Mouse (Mus musculus) gastrocnemius, postnatal 25 days (tissue): ENCODE results near the gene Ctsw. TPM values are rescaled to one million over a fixed set of nuclear protein-coding genes. Genes with fewer than 3 reads are reported as not detected.

ENCODE experiments used
- DNase-seq: peaks from one replicate; pipeline ENCODE4 v3.0.0; 2022
- total RNA-seq, 2 experiments: library from RNA; stranded (reverse); gene quantifications; 1 replicate in 1 of 2; 2 replicates in 1 of 2; pipeline ENCODE4 v1.2.3; 2021

The Ctsw gene
- total RNA-seq, 2 experiments from 2014 or later: not detected

DNA sequence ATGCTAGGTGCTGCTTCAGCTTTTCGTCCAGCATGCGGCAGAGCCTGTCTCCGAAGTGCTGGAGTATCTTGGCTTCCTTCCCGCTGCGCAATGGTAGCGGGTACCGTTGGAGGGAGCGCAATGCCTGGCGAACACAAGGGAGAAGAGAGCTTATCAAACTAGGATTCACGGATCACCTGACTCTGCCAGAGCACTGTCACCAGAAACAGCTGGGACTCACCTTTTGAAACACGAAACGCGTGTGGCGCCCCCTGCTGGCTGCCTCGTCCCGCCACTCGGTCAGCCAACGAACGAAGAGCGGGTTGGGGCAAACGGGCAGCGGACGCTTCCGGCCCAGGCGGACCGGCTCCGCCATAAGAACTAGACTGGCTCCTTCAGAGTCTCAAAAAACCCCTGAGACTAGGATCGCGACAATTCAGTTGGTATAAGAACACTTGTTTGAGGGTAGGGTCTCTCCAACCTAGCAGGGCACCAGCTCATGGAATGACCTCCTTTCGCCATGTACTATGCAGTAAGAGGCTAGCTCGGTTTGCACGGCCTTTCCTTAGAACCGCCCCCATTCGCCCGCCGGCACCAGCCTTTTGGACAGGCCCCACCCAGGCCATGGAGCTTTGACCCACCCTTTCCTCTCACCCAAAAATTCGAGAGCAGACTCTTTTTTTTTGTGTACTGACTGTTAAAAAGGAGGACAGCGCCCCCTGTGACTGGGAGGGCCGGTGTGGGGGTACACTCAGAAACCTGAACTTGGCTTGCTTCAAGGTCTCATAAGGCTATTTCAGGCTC, 19.7 kb upstream of the Ctsw start, which contains the start of gene Mus81:
Gene Mus81 (minus strand): TSS at position 635 of the 783 bp plus-strand sequence.
- DNase-seq: peak; percentile 97

DNA sequence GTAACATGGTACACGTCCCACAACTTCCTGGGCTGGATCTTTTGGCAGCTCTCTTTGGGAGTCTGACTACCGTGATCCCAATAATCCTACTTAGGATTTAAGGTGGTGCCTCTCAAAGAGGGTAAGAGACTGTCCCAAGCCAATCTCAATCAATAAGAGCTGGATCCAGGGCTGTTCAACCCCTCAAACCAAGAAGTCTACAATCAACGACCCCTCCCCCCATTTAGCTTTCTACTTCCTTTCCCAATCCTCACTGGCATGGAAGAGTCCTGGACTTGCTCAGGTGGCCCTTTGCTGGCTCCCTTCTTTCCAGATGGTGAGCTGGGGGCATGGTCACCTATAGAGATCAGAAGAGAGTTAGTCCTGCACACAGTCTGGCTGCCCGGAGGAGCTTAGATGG, 18.5 kb upstream of the Ctsw start:
- DNase-seq: no peak

DNA sequence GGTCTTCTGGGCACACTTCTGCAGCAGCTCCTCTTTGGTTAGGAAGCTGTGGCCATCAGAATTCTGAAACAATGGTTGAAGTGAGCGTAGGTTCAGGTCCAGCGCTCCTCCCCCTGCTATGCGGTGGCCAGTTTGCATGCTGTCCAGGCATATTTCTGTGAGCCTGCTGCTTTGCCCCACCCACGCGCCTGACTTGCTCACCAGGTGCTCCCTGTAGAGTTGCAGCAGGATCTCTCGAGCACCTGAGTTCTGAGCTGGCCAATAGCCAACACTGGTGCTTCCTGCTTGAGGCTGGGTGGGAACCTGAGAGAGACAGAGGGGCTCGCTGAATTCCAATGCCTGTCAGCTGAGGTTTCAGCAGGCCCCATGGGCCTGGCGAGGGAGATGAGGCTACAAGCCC, 18.0 kb upstream of the Ctsw start:
- peak; percentile 24 for DNase-seq

DNA sequence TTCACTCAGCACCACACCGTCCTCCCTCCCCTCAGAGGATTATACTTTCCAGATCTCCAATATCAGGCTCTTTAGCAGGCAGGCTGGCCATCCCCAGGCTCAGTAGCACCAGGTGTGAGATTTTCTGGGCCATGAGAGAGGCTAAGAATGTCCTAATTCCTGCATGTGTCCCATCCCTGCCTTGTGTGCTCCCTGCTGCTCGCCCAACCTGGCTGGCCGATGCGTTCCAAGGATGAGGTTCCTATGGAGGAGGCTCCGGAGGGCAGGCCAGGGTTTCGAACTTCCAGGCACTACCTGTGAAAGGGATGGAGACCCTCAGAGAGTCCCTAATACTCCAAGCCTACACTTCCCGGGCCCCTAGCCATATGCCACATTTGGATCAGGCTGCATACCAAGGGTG, 17.5 kb upstream of the Ctsw start:
- no peak for DNase-seq

DNA sequence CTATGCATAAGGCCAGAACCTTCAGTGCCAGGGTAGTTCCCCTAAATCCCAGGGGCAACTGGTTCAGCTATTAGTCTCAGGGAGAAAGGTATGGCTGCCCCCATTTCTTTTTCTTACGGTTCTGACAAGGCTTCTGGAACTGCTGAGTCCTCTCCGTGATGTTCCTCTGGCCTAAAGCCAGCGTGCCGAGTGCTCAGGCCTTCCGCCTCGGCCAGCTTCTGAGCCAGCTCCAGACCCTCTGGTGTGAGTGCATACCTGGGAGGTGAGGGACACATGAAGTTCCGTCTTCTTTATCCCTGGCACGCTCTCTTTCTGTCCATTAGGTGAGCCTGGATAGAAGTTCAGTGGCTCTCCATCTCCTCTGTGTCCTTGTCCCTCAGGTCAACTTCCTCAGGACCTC, 17.1 kb upstream of the Ctsw start:
- no peak for DNase-seq

DNA sequence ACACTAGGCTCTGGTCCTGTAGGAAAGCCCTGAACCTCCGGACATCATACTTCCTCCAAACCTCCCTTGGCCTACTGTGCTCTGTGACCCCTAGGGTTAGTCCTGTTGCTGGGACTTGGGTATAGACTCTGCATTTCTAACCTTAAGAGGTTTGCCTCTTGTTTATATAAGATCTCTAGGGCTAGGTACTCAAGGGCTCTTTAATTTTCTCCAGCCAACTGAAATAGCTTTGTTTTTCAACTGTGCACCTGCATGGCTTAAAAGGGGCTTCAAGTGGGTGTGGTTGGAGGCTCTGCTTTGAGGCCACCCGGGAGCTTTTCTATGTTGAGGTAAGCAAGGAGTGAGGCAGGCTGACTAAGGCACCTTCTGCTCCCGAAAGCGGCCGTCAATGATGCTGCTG, 16.2 kb upstream of the Ctsw start:
- no peak for DNase-seq

DNA sequence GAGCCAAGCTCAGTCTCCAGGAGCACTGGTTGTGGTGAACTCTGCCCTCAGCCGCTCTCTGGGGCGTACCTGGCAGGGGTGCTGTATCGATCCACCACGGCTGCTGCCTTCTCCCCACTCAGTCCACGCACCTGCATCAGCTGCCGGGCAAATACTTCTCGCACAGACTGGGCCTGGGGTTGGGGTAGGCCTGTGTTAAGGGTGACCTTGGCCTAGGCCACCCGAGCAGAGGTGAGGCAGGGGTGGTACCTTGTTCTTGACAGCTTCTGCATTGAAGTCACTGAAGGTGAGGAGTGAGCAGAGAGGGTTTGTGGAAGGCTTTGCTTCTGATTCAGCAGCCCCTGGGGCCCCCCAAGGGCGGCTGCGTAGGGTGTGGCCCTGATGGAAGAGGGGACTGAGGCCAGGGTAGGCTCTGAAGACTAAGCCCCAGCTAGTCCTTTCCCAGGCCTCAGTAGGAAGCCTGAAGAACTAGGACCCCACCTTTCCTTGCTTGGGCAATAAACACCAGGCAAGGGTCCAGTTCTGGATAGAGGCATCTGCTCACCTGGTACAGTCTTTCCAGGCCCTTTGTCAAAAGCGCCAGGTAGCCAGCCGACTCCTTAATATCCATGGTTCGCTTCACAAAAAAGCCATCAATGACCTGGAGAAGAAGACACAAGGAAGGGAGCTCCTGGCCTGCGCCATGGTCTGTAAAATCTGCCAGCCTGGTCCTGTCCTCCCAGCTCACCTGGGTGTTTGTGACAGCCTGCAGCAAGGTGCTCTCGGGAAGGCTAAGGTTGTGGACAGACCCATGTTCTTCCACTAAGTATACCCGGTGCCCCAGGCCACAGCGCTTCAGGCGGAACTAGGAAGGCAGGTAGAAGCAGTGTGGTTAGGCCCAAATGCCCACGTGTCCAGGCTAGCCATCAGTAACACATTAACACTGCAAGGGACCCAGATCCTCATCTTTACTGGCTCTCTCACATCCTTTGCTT, 15.4 kb upstream of the Ctsw start:
- DNase-seq: no peak

DNA sequence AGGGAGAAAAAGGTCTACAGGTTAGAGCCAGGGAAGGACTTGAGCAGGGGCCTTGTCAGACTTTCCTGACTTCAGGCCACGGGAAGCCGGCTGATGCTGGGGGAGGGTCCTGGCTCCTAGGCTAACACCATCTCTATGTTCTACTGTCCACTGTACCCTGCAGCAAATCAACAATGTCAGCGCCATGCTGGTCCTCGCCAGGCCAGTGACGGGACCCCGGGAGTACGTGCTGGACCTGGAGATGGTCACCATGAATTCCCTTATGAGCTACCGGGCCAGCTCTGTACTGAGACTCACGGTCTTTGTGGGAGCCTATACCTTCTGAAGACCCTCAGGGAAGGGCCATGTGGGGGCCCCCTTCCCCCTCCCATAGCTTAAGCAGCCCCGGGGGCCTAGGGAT, 13.1 kb upstream of the Ctsw start:
- no peak for DNase-seq

DNA sequence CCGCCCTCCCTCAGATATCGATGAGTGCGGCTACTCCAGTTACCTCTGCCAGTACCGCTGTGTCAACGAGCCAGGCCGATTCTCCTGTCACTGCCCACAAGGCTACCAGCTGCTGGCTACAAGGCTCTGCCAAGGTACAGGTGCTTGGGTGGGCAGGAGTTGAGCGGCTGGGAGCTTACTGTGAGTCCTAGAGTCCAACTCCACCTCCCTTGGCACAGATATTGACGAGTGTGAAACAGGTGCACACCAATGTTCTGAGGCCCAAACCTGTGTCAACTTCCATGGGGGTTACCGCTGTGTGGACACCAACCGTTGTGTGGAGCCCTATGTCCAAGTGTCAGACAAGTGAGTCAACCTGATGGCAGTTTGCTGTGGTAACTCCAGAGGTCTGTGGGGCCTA, 11.7 kb upstream of the Ctsw start:
- no peak for DNase-seq

DNA sequence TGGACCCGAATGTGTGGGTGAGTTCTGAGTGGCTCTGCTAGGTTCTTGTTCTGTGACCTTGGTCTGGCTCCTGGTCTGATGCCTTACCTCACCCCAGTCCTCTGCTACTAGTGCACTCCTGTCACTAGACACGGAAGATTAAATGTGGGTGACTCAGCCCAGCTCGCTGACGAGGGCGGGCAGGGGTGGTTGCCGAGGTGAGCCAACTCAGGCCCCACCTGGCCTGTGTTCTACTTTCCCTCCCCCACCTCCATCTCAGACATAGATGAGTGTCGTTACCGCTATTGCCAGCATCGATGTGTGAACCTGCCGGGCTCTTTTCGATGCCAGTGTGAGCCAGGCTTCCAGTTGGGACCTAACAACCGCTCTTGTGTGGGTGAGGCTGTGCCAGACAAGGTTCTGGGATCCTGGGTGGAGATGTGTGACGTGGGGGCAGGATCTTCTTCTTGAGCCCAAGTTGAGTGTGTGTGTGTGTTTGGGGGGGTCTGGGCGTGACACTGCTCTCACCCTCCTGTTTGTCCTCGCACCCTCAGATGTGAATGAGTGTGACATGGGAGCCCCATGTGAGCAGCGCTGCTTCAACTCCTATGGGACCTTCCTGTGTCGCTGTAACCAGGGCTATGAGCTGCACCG, 9.5 kb upstream of the Ctsw start:
- no peak for DNase-seq

DNA sequence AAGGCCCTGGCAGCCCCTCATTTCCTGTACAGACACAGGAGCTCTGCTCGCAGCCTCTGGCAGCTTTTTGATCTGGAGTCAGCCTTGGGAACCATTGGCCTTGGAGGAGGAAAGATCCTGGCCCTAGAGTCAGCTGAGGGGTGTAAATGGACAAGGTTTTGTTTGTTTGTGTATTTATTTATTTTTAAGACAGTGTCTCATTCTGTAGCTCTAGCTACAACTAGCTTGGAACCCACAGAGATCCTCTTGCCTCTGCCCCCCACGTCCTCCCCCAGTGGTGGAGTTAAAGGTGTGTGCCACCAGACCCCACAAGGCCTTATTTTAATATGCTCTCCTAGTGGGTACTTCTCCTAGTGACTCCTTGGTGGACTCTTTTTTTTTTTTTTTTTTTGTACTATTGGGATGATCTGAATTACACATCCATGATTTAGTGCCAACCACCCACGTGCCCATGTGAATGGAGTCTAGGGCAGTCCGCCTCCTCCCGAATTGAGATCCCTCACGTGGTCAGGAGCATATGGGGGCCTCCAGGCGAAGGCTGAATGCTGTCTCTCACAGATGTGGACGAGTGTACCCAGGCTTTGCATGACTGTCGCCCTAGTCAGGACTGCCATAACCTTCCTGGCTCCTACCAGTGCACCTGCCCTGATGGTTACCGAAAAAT, 8.8 kb upstream of the Ctsw start:
- DNase-seq: no peak

DNA sequence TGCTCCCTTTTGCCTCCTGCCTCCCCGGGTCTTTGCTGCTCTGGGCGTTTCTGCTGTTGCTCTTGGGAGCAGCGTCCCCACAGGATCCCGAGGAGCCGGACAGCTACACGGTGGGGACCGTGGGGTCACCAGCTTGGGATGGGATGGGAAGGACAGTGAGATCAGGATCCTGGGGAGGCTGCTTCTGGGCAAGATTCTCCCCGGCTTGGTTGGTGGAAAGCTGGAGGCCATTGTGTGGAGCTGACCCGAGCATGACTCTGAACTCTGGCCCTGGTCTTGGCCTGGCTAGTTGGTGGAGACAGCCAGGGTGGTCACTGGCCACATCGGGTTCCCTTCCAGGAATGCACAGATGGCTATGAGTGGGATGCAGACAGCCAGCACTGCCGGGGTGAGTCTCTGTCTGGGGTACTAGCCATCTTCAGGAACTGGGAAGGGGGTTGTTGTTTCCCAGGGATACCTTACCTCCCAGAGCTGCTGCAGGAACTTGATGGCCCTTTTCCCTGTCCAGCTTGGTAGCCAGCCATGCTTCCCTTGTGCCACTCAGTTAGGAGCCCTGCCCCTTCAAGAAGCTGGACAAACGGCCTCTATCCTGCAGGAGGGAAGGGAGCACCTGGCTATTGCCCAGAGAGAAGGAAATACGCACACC, 6.9 kb upstream of the Ctsw start:
- no peak for DNase-seq

DNA sequence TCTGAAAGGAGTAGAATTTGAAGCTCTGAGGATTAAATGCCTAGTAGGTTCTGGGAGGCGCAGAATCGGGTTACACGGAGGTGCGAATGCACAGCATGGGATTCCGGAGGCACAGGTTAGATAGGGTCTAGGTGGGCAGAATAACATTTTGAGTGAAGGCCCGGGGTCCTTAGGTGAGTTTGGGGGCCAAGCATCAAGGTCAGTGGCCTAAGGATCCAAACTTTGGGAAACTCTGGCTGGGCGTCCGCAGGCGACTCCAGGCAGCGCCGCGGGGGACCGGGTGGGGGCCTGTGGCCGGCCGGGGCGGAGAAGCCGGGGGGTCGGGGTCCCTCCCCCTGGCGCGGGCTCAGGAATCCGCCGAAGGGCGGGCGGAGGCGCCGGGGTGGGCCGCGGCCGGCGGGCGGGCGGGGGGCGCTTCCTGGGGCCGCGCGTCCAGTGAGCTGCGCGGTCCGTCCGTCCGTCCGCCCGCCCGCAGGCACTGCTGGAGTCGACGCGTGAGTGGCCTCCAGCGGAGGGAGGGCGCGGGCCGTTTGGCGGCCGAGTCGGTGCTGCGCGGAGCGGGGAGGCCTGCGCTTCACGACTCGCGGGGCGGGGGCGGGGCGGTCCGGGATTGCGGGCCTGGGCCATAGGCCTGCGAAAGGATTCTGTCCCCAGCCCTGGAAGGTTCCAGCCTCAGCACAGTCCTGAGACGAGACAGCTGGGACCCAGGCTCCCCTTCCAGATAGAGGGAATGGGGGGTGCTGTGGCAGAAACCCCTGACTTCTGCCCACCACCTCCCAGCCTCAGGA, 6.2 kb upstream of the Ctsw start:
- DNase-seq: peak; percentile 59

DNA sequence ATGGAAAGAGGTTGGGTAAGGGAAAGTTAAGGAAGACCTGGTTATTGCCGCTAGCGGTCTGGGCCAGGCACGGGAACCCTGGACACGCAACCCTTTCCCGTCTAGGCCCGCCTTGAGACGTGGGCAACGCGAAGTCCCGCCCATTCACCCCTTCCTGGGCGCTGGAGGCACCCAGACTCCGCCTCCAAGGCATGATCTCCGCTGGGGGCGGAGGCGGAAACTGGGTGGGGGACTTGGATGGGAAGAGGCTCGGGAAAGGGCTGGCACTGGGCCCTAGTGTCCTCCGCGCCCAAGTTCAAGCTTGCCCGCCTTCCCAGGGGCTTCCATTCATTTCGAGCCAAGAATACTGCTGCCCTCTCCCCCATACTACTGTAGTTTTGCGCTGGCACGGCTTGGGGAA, 5.4 kb upstream of the Ctsw start, which contains the start of gene Efemp2:
Gene Efemp2 (plus strand): TSS at position 235 of the 400 bp plus-strand sequence.
- peak; percentile 85 for DNase-seq

DNA sequence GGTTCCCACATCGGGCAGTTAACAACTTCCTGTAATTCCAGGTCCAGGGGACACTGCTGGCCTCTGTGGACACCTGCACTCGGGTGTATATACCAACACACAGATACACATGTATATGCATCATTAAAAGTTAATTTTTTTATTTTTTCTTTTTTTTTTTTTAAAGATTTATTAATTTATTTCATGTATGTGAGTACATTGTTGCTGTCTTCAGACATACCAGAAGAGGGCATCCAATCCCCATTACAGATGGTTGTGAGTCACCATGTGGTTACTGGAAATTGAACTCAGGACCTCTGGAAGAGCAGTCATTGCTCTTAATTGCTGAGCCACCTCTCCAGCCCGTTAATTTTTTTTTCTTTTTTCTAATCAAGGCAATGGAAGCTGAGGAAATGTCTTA, 4.5 kb upstream of the Ctsw start:
- no peak for DNase-seq

DNA sequence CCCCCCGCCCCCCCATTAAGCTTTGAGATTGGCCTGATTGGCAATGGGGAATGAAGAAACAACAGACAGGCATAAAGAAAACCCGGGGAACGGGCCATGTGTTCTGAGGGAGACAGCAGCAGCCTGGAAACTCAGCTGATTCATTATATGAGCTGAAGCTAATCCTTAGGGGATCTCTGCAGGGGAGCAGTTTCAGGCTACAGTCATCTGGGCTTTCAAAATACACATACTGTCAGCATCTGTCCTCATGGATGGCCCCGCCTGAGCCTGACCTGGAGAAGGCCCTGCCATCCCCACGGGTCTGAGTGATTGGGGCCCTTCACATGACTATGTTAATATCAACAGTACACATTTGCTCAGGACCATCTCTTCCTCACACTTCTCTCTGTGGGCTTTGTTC, 3.5 kb upstream of the Ctsw start:
- DNase-seq: no peak

DNA sequence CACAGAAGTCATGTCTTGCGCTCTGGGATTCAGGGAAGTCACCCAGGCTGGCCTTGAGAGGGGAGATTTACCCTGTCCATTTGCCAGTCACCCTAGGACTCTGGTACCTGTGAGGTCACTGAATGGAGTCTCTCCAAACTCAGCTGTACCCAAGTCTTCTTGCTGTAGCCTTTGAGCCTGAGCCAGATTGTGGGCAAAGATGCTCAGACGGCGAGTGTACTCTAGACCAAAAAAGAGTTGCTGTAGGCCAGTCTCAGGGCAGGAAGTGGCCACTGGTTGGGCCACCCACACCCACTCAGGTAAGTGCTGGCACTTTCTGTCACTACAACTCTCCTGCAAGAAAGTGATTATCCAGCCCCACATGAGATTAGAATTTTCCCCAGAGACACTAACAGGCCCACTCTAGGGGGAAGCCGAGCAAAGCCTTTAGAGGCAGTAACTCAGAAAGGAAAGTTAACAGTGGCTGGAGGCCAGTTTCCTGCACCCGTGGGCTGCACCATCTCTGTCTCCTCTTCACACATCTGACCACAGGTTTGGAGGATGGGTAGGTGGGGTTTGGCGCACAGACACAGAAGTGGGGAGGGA, 1.3 kb downstream of the Ctsw start:
- DNase-seq: no peak

DNA sequence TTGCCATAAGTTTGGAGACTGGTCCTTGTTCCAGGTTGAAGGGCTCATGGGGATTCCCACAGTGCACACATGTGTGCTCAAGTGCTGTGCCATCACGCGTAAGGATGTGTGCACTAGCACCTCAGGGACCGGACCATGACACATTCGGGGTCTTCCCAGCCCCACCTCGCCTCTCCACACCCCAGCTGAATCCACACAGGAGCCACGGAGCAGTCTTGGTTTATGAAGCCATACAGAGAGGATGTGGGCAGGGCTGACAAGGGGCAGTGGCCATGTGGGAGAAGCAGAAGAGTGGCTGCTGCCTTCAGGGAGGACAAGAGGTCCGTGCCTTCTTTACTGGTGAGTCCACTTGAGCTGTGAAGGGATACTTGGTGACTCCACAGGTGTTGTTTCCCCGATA, 3.3 kb downstream of the Ctsw start:
- DNase-seq: no peak

DNA sequence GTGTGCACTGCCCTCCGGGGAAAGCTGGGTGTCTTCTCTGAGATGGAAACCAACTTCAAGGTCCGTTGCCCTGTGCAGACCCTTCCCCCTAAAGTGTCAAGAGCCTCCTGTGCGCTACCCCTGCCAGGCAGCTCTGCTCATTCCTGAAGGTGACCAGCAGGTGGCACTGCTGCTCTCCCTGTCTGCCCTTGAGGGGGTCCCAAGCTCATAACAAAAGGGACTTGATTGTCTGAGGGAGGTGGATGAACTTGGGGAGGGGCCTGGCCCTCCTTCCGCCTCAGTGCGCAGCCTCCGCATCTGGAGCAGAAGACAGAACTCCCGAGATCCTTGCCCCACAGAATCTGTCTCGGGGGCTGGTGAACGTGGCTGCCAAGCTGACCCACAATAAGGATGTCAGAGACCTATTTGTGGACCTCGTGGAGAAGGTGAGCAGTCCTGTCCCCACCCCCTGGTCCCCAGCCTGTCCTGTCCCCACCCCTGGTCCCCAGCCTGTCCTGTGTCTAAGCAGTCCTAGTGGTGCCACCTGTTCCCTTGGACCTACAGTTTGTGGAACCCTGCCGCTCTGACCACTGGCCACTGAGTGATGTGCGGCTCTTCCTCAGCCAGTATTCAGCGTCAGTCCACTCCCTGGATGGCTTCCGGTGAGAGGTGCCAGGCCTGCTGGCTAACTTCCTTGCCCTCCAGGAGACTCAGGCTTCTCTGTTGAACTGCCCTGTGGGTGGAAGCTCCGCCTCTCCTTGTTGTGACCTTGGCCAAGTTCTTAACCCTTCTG, 4.3 kb downstream of the Ctsw start:
- no peak for DNase-seq

DNA sequence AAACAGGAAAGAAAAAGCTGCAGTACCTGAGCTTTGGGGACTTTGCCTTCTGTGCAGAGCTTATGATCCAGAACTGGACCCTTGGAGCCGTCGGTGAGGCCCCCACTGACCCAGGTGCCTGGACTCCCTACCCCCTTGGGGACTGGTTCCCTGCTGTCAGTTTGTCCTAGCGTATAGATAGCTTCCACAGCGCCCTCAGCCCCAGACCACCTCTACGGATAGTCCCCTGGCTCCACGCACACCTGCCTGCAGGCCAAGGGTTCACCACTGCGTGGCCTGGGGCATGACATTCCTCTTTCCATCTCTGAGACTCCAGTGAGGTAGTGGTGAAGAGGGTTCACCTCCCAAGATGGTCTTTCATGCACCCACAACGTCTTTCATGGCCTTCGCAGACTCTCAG, 5.1 kb downstream of the Ctsw start:
- no peak for DNase-seq
